Mouse (Mus musculus): ENCODE results near the gene Rnf113a1. TPM values are rescaled to one million over a fixed set of nuclear protein-coding genes. Genes with fewer than 3 reads are reported as not detected.
"Not testable (repeated sequence)": the region's sequence is repeated elsewhere in the genome, so short reads cannot be mapped to it uniquely, and the experiment has no call there.

Gene Rnf113a1
- polyA plus RNA-seq, 1 experiment: 9.1 TPM

DNA sequence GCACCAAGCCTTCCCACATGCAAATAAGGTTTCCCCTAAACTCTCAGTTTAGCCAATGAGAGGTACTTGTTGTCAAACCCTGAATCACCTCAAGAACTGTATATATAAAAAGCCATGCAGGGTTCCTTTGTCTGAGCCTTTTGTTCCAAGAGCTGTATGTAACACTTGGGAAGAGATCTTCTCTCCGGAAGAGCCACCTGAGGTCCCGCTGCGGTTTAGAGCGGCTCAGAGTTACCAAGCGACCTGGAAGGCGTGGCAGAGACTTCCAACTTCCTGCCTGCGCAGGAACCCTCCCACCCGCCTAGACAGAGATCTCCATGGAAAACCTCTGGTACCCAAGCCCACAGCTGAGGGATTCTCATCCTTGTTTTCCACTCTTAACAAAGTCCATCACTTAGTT, 7.6 kb downstream of the Rnf113a1 start:
- Histone ChIP-seq H3K9ac (ENCODE audit: low read depth, poor library complexity, severe bottlenecking) (no peak overlapping the region), H3K4me1 (ENCODE audit: control insufficient read depth, insufficient read depth, low read length) (no peaks in the 10 kb centered on the region), H3K9me3 (replicated peaks; ENCODE audit: control insufficient read depth, insufficient read depth, low read length, poor library complexity, severe bottlenecking) (no peaks in the 10 kb centered on the region), H3K4me3 (ENCODE audit: low read depth, low read length) (peak overlapping the region; percentile 24), H3K36me3 (ENCODE audit: control insufficient read depth, insufficient read depth, low read length, poor library complexity, severe bottlenecking) (no peaks in the 10 kb centered on the region), H3K27ac (ENCODE audit: insufficient read depth, low read length) (no peak overlapping the region), H3K27me3 (ENCODE audit: control insufficient read depth, insufficient read depth, low read length, poor library complexity, severe bottlenecking) (no peaks in the 10 kb centered on the region)
- TF ChIP-seq CTCF (IDR thresholded peaks at IDR 0.05; ENCODE audit: low read depth, low read length) (no peak), POLR2A (IDR thresholded peaks at IDR 0.05; ENCODE audit: insufficient read depth, low read length) (no peak), EP300 (IDR thresholded peaks at IDR 0.05; ENCODE audit: insufficient read depth, low read depth, low read length) (no peak)

DNA sequence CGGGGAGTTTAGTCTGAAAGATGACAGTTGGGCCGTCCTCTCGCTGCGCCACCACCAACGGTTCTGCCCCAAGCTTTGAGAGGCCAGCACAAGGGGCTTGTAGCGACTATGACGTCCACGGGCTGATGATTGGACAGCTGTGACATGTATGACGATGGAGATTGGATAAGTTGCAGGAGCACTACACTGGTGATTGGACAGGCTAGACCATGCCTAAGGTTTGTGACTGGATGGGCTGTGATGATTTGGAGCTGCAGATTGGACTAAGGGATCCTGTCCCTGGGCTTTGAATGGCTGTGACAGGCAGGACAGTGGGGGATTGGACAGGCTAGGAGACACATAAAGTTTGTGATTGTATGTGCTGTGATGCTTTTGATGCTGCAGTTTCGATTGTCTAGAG, 19.9 kb downstream of the Rnf113a1 start, which contains the start of gene Gm9:
TSS of gene Gm9 (minus strand) at position 101 of the 400 bp plus-strand sequence.
- Histone ChIP-seq H3K9me3 (replicated peaks; ENCODE audit: control insufficient read depth, insufficient read depth, low read length, poor library complexity, severe bottlenecking) (no peaks in the 10 kb centered on the region), H3K4me1 (ENCODE audit: control insufficient read depth, insufficient read depth, low read length) (no peaks in the 10 kb centered on the region), H3K27me3 (ENCODE audit: control insufficient read depth, insufficient read depth, low read length, poor library complexity, severe bottlenecking) (no peaks in the 10 kb centered on the region), H3K36me3 (ENCODE audit: control insufficient read depth, insufficient read depth, low read length, poor library complexity, severe bottlenecking) (no peaks in the 10 kb centered on the region), H3K4me3 (ENCODE audit: low read depth, low read length) (peak within 1 kb of the TSS; percentile 35), H3K9ac (ENCODE audit: low read depth, poor library complexity, severe bottlenecking) (no peak within 1 kb of the TSS), H3K27ac (ENCODE audit: insufficient read depth, low read length) (no peak within 1 kb of the TSS)
- TF ChIP-seq POLR2A (IDR thresholded peaks at IDR 0.05; ENCODE audit: insufficient read depth, low read length): no peak
- TF ChIP-seq CTCF (IDR thresholded peaks at IDR 0.05; ENCODE audit: low read depth, low read length): no peak
- no peak for TF ChIP-seq EP300 (IDR thresholded peaks at IDR 0.05; ENCODE audit: insufficient read depth, low read depth, low read length)

DNA sequence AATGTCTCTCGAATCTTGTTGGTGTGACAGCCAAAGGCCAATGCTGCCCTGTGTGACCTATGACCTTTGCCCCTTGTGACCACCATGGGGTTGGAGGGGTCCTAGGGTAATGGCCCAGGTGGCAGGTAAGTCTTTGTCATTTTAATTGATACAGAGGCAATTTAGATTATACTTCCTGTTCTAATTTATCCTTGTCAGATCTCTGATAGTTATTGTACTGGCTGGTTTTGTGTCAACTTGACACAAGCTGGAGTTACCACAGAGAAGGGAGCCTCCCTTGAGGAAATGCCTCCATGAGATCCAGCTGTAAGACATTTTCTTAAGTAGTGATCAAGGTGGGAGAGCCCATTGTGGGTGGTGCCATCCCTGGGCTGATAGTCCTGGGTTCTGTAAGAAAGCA, 31.1 kb downstream of the Rnf113a1 start, which contains the start of gene Rhox1:
TSS of gene Rhox1 (minus strand) at position 101 of the 400 bp plus-strand sequence.
- not testable (repeated sequence) for H3K9ac ChIP-seq (ENCODE audit: low read depth, poor library complexity, severe bottlenecking); H3K36me3 ChIP-seq (ENCODE audit: control insufficient read depth, insufficient read depth, low read length, poor library complexity, severe bottlenecking); H3K27me3 ChIP-seq (ENCODE audit: control insufficient read depth, insufficient read depth, low read length, poor library complexity, severe bottlenecking); H3K4me1 ChIP-seq (ENCODE audit: control insufficient read depth, insufficient read depth, low read length); H3K4me3 ChIP-seq (ENCODE audit: low read depth, low read length); H3K27ac ChIP-seq (ENCODE audit: insufficient read depth, low read length); H3K9me3 ChIP-seq (replicated peaks; ENCODE audit: control insufficient read depth, insufficient read depth, low read length, poor library complexity, severe bottlenecking)

Other genes with a start within 250 kb of the Rnf113a1 start
- gene Sept6, start 199.5 kb upstream of the Rnf113a1 start, polyA plus RNA-seq (2011; ENCODE audit: insufficient read depth, insufficient read length, low read depth, missing spikeins): 18.5 and 20.4 TPM in 2 replicates
- gene Sowahd, start 142.4 kb upstream of the Rnf113a1 start, polyA plus RNA-seq (2011; ENCODE audit: insufficient read depth, insufficient read length, low read depth, missing spikeins): not detected in 2 replicates
- gene Rpl39, start 105.8 kb upstream of the Rnf113a1 start, polyA plus RNA-seq (2011; ENCODE audit: insufficient read depth, insufficient read length, low read depth, missing spikeins): 1,538 and 1,601 TPM in 2 replicates
- 57.0 and 61.2 TPM in 2 replicates for gene Upf3b, start 80.9 kb upstream of the Rnf113a1 start, polyA plus RNA-seq (2011; ENCODE audit: insufficient read depth, insufficient read length, low read depth, missing spikeins)
- gene Nkap, start 64.5 kb upstream of the Rnf113a1 start, polyA plus RNA-seq (2011; ENCODE audit: insufficient read depth, insufficient read length, low read depth, missing spikeins): 26.1 and 27.2 TPM in 2 replicates
- not detected in 2 replicates for gene Akap14, start 22.4 kb upstream of the Rnf113a1 start, polyA plus RNA-seq (2011; ENCODE audit: insufficient read depth, insufficient read length, low read depth, missing spikeins)
- gene Ndufa1, start 82 bp upstream of the Rnf113a1 start, polyA plus RNA-seq (2011; ENCODE audit: insufficient read depth, insufficient read length, low read depth, missing spikeins): 114 and 118 TPM in 2 replicates
- gene Gm9, start 19.8 kb downstream of the Rnf113a1 start, polyA plus RNA-seq (2011; ENCODE audit: insufficient read depth, insufficient read length, low read depth, missing spikeins): 3.0 and 3.3 TPM in 2 replicates
- not detected in 2 replicates for gene Rhox1, start 31.0 kb downstream of the Rnf113a1 start, polyA plus RNA-seq (2011; ENCODE audit: insufficient read depth, insufficient read length, low read depth, missing spikeins)
- gene Rhox2a, start 53.7 kb downstream of the Rnf113a1 start, polyA plus RNA-seq (2011; ENCODE audit: insufficient read depth, insufficient read length, low read depth, missing spikeins): not detected in 2 replicates
- gene Rhox3a, start 58.7 kb downstream of the Rnf113a1 start, polyA plus RNA-seq (2011; ENCODE audit: insufficient read depth, insufficient read length, low read depth, missing spikeins): not detected in 2 replicates
- gene Rhox4a, start 74.1 kb downstream of the Rnf113a1 start, polyA plus RNA-seq (2011; ENCODE audit: insufficient read depth, insufficient read length, low read depth, missing spikeins): not detected in 2 replicates
- gene Rhox3a2, start 188.8 kb downstream of the Rnf113a1 start, polyA plus RNA-seq (2011; ENCODE audit: insufficient read depth, insufficient read length, low read depth, missing spikeins): not detected in 2 replicates
- gene Rhox4a2, start 199.6 kb downstream of the Rnf113a1 start, polyA plus RNA-seq (2011; ENCODE audit: insufficient read depth, insufficient read length, low read depth, missing spikeins): not detected in 2 replicates
- gene Rhox2b, start 220.8 kb downstream of the Rnf113a1 start, polyA plus RNA-seq (2011; ENCODE audit: insufficient read depth, insufficient read length, low read depth, missing spikeins): not detected in 2 replicates
- not detected in 2 replicates for gene Rhox4b, start 241.2 kb downstream of the Rnf113a1 start, polyA plus RNA-seq (2011; ENCODE audit: insufficient read depth, insufficient read length, low read depth, missing spikeins)

All from ES-Bruce4 (cell line).